Mouse (Mus musculus): ENCODE measurements around the gene Itpkb.

- TF ChIP-seq POLR2A (IDR thresholded peaks at IDR 0.05; ENCODE audit: insufficient read depth, low read length), result no peak
- TF ChIP-seq CTCF (IDR thresholded peaks at IDR 0.05; ENCODE audit: low read depth, low read length), result peak; percentile 86
Measured at GRCm38 (mm10) chr1:180428101-180428712, 97.9 kb downstream of the Itpkb start.
